Mouse (Mus musculus) gastrocnemius, postnatal 25 days (tissue): ENCODE measurements around the gene Olfr963. TPM values are rescaled to one million over a fixed set of nuclear protein-coding genes. Genes with fewer than 3 reads are reported as not detected.
"Not testable (repeated sequence)": the region's sequence is repeated elsewhere in the genome, so short reads cannot be mapped to it uniquely, and the experiment has no call there.

Experiments used
- DNase-seq: peaks from one replicate; pipeline ENCODE4 v3.0.0; 2022
- long read RNA-seq, 2 experiments: library from polyadenylated mRNA; stranded (forward); transcript quantifications; one replicate each; pipeline ENCODE4 v2.0.0; 2021
- total RNA-seq, 2 experiments: library from RNA; stranded (reverse); gene quantifications; 1 replicate in 1 of 2; 2 replicates in 1 of 2; pipeline ENCODE4 v1.2.3; 2021

Gene Olfr963
- not detected for total RNA-seq
- long read RNA-seq, experiment 1, result 0 reads
- long read RNA-seq, experiment 2, result 0 reads

- no peak for DNase-seq
Observed at GRCm38 (mm10) chr9:39666905-39667304, at the start of gene Olfr963. Gene Olfr963, plus strand, starts transcription at chr9:39667205.

GRCm38 (mm10) chr9:39621073-39621472, 45.9 kb upstream of the Olfr963 start, which contains the start of gene Olfr960:
Gene Olfr960, plus strand, starts transcription at chr9:39621373.
- DNase-seq, result no peak

- no peak for DNase-seq
Observed at GRCm38 (mm10) chr9:39623783-39624182, 43.2 kb upstream of the Olfr963 start.

- DNase-seq, result no peak
Observed at GRCm38 (mm10) chr9:39624711-39625110, 42.3 kb upstream of the Olfr963 start.

- no peak for DNase-seq
Observed at GRCm38 (mm10) chr9:39629069-39629468, 37.9 kb upstream of the Olfr963 start.

GRCm38 (mm10) chr9:39633913-39634594, 33.0 kb upstream of the Olfr963 start:
- DNase-seq, result no peak

- no peak for DNase-seq
Observed at GRCm38 (mm10) chr9:39644785-39645184, 22.2 kb upstream of the Olfr963 start, which contains the start of gene Olfr961. Gene Olfr961, plus strand, starts transcription at chr9:39645085.

GRCm38 (mm10) chr9:39647382-39647781, 19.6 kb upstream of the Olfr963 start:
- no peak for DNase-seq

GRCm38 (mm10) chr9:39654756-39655396, 12.1 kb upstream of the Olfr963 start:
- DNase-seq, result no peak

- DNase-seq, result no peak
Observed at GRCm38 (mm10) chr9:39669723-39670122, 2.7 kb downstream of the Olfr963 start.

GRCm38 (mm10) chr9:39674820-39675219, 7.8 kb downstream of the Olfr963 start:
- DNase-seq, result no peak

- DNase-seq, result no peak
Observed at GRCm38 (mm10) chr9:39678557-39678956, 11.6 kb downstream of the Olfr963 start.

- no peak for DNase-seq
Observed at GRCm38 (mm10) chr9:39679280-39679679, 12.3 kb downstream of the Olfr963 start.

- not testable (repeated sequence) for DNase-seq
Observed at GRCm38 (mm10) chr9:39701123-39701522, 34.1 kb downstream of the Olfr963 start.

- no peak for DNase-seq
Observed at GRCm38 (mm10) chr9:39707017-39707416, 40.0 kb downstream of the Olfr963 start, which contains the start of gene Olfr149. Gene Olfr149, minus strand, starts transcription at chr9:39707117.

- DNase-seq, result no peak
Observed at GRCm38 (mm10) chr9:39708958-39709357, 42.0 kb downstream of the Olfr963 start.

GRCm38 (mm10) chr9:39711053-39711452, 44.0 kb downstream of the Olfr963 start, which contains the start of gene Olfr965:
Gene Olfr965, plus strand, starts transcription at chr9:39711353.
- DNase-seq, result no peak

Other genes with a start within 250 kb of the Olfr963 start
- not detected for gene Olfr952, start 240.1 kb upstream of the Olfr963 start, total RNA-seq
- not detected for gene Olfr954, start 210.5 kb upstream of the Olfr963 start, total RNA-seq
- not detected for gene Olfr955, start 195.3 kb upstream of the Olfr963 start, total RNA-seq
- not detected for gene Olfr44, start 173.2 kb upstream of the Olfr963 start, total RNA-seq
- not detected for gene Olfr957, start 151.4 kb upstream of the Olfr963 start, total RNA-seq
- not detected for gene Olfr958, start 113.2 kb upstream of the Olfr963 start, total RNA-seq
- gene Olfr959, start 91.6 kb upstream of the Olfr963 start, total RNA-seq, result not detected
- 1 to 10 TPM in 1 of 2 experiments, under 1 TPM in 1; 0.82 to 3.2 TPM for gene AW551984, start 62.8 kb upstream of the Olfr963 start, total RNA-seq
- not detected for gene Olfr148, start 56.5 kb upstream of the Olfr963 start, total RNA-seq
- not detected for gene Olfr960, start 45.8 kb upstream of the Olfr963 start, total RNA-seq
- gene Olfr961, start 22.1 kb upstream of the Olfr963 start, total RNA-seq, result not detected
- not detected for gene Olfr149, start 39.9 kb downstream of the Olfr963 start, total RNA-seq
- not detected for gene Olfr965, start 44.1 kb downstream of the Olfr963 start, total RNA-seq
- gene Olfr150, start 63.8 kb downstream of the Olfr963 start, total RNA-seq, result not detected
- gene Olfr967, start 79.0 kb downstream of the Olfr963 start, total RNA-seq, result not detected
- not detected for gene Olfr968, start 116.0 kb downstream of the Olfr963 start, total RNA-seq
- gene Olfr969, start 123.7 kb downstream of the Olfr963 start, total RNA-seq, result not detected
- not detected for gene Olfr970, start 141.7 kb downstream of the Olfr963 start, total RNA-seq
- not detected for gene Olfr971, start 169.7 kb downstream of the Olfr963 start, total RNA-seq
- not detected for gene Olfr972, start 199.2 kb downstream of the Olfr963 start, total RNA-seq
- not detected for gene Olfr229, start 240.1 kb downstream of the Olfr963 start, total RNA-seq